Mouse (Mus musculus): ENCODE measurements at regions not wholly inside any gene's neighbourhood (a gene's known extent, or its start where the extent isn't known, plus 50 kb on each side); places are given as distances from the start of the nearest gene placed in this dataset.

DNA sequence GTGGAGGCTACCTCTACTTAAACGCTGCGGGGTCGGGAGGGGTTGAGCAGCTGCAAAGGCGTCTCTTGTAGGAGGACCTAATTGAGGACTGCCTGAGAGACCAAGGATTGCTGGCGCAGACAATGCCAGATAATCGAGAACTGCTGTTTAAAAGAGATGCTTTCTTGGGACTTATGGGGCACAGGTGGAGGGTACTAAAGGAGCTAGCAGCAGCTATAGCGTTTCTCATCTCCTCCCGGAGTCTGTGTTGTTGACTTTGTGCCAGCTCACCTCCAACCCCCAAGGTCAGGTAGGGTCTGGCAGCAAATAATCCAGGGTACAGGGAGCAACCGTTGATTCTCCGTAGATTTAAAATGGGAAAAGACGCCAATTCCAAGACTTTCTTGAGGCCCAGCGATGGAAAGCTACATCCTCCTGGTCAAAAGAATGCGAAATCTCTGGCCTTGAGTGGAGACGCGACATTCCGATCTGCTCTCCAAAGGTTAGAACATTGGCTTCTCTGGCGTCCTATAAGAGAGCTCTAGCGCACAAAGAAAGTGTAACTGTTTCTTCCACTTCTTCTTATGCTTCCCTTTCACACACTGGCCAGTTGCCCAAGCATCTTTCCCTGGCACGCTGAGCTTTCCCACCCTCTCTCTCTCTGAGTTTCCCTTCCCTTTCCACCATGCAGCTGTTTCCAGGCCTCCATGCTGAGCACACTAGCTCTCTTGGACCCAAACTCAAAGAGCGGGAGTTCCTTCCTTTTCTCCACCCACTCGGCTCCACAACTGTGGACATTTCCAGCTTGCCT, 295.3 kb upstream of the Atp2b1 start:
- Histone ChIP-seq H3K36me3 (no peaks in the 10 kb centered on the region), H3K4me3 (no peak overlapping the region), H3K27ac (no peak overlapping the region), H3K9ac (no peak overlapping the region), H3K4me1 (peaks cover 10% of the 10 kb centered on the region), H3K27me3 (replicated peaks) (no peaks in the 10 kb centered on the region; the same call in 1 of the 2 replicates), H3K4me2 (no peak overlapping the region), H3K9me3 (replicated peaks) (no peaks in the 10 kb centered on the region)
- ATAC-seq, result no peak
- WGBS (ENCODE audit: insufficient replicate concordance), result 78% methylated on average over 21 of the region's 21 CpGs

DNA sequence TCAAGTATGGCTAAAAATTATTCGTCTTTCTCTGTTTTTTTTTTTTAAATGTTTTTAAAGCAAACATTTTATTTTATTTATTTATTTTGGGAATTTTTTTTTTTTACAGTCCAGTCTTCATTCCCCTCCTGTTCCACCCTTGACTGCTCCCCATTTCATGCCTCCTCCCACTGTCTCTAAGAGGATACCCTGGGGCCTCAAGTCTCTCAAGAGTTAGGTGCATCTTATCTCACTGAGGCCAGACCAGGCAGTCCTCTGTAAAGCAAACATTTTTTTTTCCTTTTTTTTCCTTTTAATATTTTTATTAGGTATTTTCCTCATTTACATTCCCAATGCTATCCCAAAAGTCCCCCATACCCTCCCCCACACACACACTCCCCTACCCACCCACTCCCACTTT, 290.1 kb upstream of the Atp2b1 start:
- Histone ChIP-seq H3K36me3 (no peaks in the 10 kb centered on the region), H3K9me3 (replicated peaks) (no peaks in the 10 kb centered on the region), H3K27ac (peak overlapping the region; percentile 90), H3K27me3 (replicated peaks) (no peaks in the 10 kb centered on the region), H3K4me2 (peak overlapping the region; percentile 61), H3K4me1 (peaks cover 28% of the 10 kb centered on the region), H3K9ac (peak overlapping the region; percentile 23), H3K4me3 (peak overlapping the region; percentile 18)
- ATAC-seq, result peak; percentile 97
- 41% methylated on average over 1 of the region's 1 CpGs for WGBS (ENCODE audit: insufficient replicate concordance)

DNA sequence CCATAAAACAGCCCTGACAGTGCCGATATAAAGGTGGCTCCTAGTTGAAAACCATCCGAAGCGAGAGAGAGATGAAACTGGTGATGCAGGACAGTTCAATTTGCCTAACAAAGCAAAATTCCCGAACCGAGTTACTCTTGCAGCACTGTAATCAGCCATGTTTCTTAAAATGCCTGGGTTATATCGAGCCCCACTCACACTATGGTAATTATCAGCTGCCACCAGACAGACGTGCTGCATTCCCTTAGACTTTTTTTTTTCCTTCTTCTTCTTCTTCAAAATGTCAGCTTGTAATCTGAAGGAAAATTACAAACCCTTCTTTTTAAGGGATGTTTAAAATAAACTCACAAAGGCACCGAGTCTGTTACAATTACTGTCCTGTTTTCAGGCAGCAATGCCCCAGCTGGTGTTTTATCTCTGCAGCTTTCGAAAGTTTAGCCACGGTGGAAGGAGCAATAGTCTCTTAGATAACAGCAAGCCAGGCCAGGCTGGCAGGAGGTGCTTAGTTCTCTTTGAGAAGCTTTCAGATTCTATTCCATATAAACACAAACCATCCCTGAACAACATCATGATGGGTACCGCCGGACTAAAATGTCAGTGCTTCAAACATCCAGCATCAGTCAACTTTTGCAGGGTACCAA, 289.4 kb upstream of the Atp2b1 start:
- Histone ChIP-seq H3K27ac (peak overlapping the region; percentile 90), H3K9me3 (replicated peaks) (no peaks in the 10 kb centered on the region), H3K4me2 (peak overlapping the region; percentile 61), H3K4me1 (peaks cover 30% of the 10 kb centered on the region), H3K27me3 (replicated peaks) (no peaks in the 10 kb centered on the region), H3K36me3 (no peaks in the 10 kb centered on the region), H3K9ac (peak overlapping the region; percentile 23), H3K4me3 (peak overlapping the region; percentile 18)
- peak; percentile 93 for ATAC-seq
- WGBS (ENCODE audit: insufficient replicate concordance), result 24% methylated on average over 12 of the region's 12 CpGs

DNA sequence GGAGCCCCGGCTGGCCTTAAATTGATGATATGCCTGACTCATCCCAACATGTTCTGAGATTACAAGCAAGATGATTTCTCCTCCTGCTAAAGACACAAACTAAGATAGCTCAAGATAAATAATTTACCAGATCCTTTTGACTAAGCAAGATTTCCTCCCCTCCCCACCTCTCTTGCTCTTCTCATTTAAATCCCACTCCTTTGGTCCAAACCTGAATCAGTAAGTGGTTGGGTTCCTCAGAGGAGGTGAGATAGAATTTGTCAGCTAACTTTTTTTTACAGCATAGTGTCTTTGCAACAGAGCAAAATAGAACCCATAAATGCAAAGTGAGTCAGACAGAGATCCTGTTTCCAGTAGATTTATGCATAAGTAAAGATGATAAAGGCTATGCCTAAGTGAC, 286.0 kb upstream of the Atp2b1 start:
- Histone ChIP-seq H3K4me1 (peaks cover 27% of the 10 kb centered on the region), H3K9me3 (replicated peaks) (no peaks in the 10 kb centered on the region), H3K9ac (no peak overlapping the region), H3K27me3 (replicated peaks) (no peaks in the 10 kb centered on the region), H3K4me2 (no peak overlapping the region), H3K36me3 (no peaks in the 10 kb centered on the region), H3K4me3 (no peak overlapping the region), H3K27ac (no peak overlapping the region)
- no peak for ATAC-seq
- 67% methylated on average over 1 of the region's 1 CpGs for WGBS (ENCODE audit: insufficient replicate concordance)

DNA sequence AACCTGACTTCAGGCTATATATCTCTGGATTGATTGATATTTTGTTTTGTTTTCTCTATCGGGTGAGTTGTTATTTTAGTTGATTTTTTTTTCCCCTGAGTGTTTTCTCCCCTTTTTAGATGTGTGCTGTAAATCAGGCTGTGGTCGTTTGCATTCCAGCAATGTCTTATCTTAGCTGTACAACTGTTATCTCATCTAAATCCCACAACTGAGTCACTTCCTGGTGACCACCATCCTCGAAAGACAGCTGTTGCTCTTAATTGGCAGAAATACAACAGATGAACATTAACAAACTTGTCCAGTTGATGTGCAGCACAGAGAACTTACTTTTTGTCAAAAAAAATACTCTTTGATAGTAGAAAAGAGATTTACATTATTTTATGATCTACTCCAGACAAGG, 285.0 kb upstream of the Atp2b1 start:
- H3K4me2 ChIP-seq, result no peak overlapping the region
- H3K9ac ChIP-seq, result no peak overlapping the region
- H3K27me3 ChIP-seq (replicated peaks), result no peaks in the 10 kb centered on the region
- WGBS (ENCODE audit: insufficient replicate concordance), result 6% methylated on average over 3 of the region's 3 CpGs
- no peaks in the 10 kb centered on the region for H3K9me3 ChIP-seq (replicated peaks)
- H3K27ac ChIP-seq, result no peak overlapping the region
- ATAC-seq, result no peak
- no peaks in the 10 kb centered on the region for H3K36me3 ChIP-seq
- peaks cover 19% of the 10 kb centered on the region for H3K4me1 ChIP-seq
- H3K4me3 ChIP-seq, result no peak overlapping the region

DNA sequence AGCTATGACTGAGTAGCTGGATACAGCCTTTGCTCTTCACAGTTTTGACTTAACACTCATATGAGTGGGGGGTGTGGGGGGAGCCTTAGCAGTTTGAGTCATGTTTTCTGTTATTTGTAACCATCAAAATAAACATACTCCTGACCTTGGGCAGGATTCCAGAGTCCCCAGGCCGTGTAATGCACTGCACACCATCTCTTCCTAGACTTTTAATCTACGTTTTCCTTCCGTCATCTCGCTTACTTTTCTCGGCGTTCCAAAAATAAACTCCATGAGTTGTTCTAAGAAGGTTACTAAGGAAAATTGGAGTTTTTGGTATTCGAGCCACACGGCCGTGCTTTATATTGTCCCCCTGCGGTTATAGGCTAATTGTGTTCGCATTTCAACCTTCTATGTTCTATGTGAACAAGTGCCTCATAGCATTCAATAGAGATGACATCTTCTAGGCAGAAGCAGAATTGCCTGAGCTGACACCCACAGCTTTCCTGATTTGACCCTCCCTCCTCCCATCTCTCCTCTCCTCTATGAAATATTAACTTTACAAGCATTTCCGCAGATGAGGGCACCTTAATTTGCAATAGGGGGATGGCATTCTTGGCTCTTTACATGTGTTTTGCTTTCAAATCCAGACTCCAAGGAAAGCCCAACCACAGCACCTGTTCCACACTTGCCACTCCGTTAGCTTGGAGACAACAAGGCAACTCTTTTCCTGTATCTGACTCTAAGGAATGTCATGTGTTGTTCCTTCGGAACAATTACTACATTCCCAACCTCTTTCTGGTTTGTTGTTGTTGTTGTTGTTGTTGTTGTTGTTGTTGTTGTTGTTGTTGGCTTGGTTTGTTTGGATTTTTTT, 276.2 kb upstream of the Atp2b1 start:
- Histone ChIP-seq H3K27ac (no peak overlapping the region), H3K27me3 (replicated peaks) (no peaks in the 10 kb centered on the region), H3K36me3 (no peaks in the 10 kb centered on the region), H3K4me1 (no peaks in the 10 kb centered on the region), H3K9ac (no peak overlapping the region), H3K9me3 (replicated peaks) (no peaks in the 10 kb centered on the region), H3K4me3 (no peak overlapping the region), H3K4me2 (no peak overlapping the region)
- ATAC-seq, result no peak
- WGBS (ENCODE audit: insufficient replicate concordance), result 81% methylated on average over 14 of the region's 14 CpGs

DNA sequence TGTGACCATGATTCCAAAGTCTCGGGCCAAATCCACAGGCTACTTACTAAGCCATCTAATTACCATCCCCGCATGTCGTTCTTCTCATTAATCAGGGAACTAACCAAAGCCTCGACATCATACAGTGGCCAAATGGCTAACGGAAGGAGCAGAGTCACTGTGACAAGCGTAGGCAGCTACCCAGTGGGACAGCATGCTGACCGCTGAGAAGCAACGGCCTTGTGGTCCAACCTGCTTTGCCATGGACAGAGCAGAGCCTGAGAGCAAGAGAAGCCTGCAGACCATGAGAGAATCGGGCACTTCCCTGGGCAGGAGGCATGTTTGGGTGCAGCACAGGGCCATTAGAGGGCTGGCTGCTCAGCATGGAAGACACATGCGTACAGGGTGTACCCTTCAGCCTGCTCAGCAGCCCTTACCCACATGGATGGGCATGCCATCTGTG, 268.5 kb upstream of the Atp2b1 start:
- Histone ChIP-seq H3K9ac (no peak overlapping the region), H3K4me3 (no peak overlapping the region), H3K4me2 (no peak overlapping the region), H3K27ac (no peak overlapping the region), H3K36me3 (no peaks in the 10 kb centered on the region), H3K27me3 (replicated peaks) (no peaks in the 10 kb centered on the region), H3K4me1 (no peaks in the 10 kb centered on the region), H3K9me3 (replicated peaks) (no peaks in the 10 kb centered on the region)
- ATAC-seq, result no peak
- WGBS (ENCODE audit: insufficient replicate concordance), result 75% methylated on average over 10 of the region's 10 CpGs

DNA sequence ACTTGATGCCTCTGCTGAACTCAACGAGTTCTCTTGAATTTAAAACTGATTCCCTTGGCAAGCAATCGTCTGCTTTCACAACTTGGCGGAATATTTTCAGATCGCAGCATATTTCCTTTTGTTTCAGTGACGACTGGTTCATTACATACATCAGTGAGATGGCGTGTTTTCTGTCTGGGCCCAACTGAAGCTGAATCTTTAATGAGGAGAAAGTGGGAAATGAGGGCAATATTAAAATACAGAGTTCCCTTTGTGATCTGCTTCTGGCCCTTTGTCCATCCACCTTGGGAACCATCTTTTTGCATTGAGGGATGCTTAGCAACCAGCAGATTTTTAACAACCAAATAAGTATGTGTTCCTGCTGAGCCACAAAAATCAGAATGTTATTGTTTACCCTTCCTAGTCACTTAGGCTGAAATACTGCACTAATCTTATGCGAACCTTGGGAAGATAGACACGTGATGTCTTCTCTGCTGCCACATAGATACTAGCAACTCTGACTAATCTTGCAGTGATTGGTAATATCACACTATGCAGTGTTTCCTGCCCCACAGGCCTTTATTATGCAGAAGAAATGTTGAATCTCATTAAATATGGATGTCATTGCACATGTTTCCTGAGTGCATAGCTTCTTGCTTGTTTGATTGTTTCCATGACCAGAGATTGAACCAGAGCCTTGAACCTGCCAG, 267.8 kb upstream of the Atp2b1 start:
- WGBS (ENCODE audit: insufficient replicate concordance), result 70% methylated on average over 8 of the region's 8 CpGs
- Histone ChIP-seq H3K4me3 (no peak overlapping the region), H3K4me2 (no peak overlapping the region), H3K9ac (no peak overlapping the region), H3K27me3 (replicated peaks) (no peaks in the 10 kb centered on the region), H3K9me3 (replicated peaks) (no peaks in the 10 kb centered on the region), H3K36me3 (no peaks in the 10 kb centered on the region), H3K27ac (no peak overlapping the region), H3K4me1 (peaks cover under 1% of the 10 kb centered on the region)
- no peak for ATAC-seq

DNA sequence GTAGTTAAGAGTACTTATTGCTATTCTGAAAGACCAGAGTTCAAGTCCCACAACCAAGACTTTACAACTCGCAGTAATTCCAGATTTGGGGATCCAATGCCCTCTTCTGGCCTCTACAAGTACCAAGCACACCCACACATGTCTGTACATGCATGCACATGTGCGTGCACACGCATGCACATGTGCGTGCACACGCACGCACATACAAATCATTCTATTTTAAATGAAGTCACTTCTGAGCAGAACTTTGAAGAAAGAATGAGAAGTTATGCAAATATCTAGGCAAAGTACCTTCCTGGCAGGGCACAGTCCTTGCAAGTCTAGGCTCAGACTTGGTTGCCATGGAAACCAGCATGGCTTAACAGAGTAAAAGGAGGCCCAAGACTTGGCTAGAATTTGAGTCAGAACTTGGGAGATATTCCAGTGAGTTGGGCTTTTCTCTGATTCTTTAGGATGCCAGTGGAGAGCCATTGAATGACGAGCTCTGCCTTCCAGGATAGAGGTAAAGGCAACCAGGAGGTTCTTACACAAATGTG, 265.4 kb upstream of the Atp2b1 start:
- H3K9ac ChIP-seq, result no peak overlapping the region
- H3K4me1 ChIP-seq, result peaks cover 9% of the 10 kb centered on the region
- H3K4me2 ChIP-seq, result no peak overlapping the region
- no peak for ATAC-seq
- no peak overlapping the region for H3K4me3 ChIP-seq
- H3K36me3 ChIP-seq, result no peaks in the 10 kb centered on the region
- 80% methylated on average over 7 of the region's 7 CpGs for WGBS (ENCODE audit: insufficient replicate concordance)
- no peaks in the 10 kb centered on the region for H3K27me3 ChIP-seq (replicated peaks)
- H3K27ac ChIP-seq, result no peak overlapping the region
- no peaks in the 10 kb centered on the region for H3K9me3 ChIP-seq (replicated peaks)

DNA sequence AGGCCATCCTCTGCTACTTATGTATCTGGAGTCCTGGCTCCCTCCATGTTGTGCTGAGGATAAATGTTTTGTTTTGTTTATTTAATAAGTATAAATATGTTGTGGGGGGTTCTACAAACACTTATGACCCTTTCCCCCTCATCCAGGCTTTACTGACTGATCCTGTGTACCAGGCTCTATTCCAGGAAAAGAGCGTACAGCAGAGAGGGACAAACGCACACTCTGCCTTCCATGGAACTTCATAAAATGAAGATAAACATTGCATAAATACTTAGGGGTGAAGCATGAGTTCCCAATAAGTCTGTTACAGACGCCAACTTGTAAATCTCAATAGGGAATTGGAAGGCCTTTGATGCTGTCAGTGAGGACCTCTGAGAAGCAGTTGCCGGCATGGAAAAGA, 263.7 kb upstream of the Atp2b1 start:
- H3K27ac ChIP-seq, result no peak overlapping the region
- no peaks in the 10 kb centered on the region for H3K36me3 ChIP-seq
- 78% methylated on average over 4 of the region's 4 CpGs for WGBS (ENCODE audit: insufficient replicate concordance)
- H3K4me1 ChIP-seq, result peaks cover 9% of the 10 kb centered on the region
- no peaks in the 10 kb centered on the region for H3K27me3 ChIP-seq (replicated peaks)
- H3K9me3 ChIP-seq (replicated peaks), result no peaks in the 10 kb centered on the region
- no peak overlapping the region for H3K9ac ChIP-seq
- ATAC-seq, result no peak
- H3K4me3 ChIP-seq, result no peak overlapping the region
- no peak overlapping the region for H3K4me2 ChIP-seq

DNA sequence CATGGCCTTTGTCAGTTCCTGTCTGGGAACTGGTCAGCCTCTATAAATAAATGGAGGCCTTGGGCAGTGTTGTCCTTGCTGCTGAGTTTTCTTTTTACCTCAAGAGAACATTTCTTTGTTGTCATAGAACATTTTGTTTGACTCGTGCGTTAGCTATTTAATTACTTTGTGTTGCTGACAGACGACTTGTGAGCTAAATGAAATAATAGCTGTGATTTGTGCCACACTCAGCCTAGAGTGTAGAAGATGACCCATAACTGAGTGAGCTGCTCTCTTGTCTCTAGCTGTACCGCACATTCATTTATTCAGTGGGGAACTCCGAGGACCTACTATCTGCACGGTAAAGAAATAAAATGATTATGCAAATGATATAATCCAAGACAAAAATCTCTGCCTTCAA, 263.1 kb upstream of the Atp2b1 start:
- no peak overlapping the region for H3K4me3 ChIP-seq
- no peak for ATAC-seq
- no peaks in the 10 kb centered on the region for H3K27me3 ChIP-seq (replicated peaks)

More for the DNA sequence above, 263.1 kb upstream of the Atp2b1 start:
- H3K9me3 ChIP-seq (replicated peaks), result no peaks in the 10 kb centered on the region
- H3K4me1 ChIP-seq, result peaks cover 9% of the 10 kb centered on the region
- H3K9ac ChIP-seq, result no peak overlapping the region
- no peaks in the 10 kb centered on the region for H3K36me3 ChIP-seq
- no peak overlapping the region for H3K27ac ChIP-seq
- no peak overlapping the region for H3K4me2 ChIP-seq
- WGBS (ENCODE audit: insufficient replicate concordance), result 81% methylated on average over 6 of the region's 6 CpGs
